Mouse (Mus musculus) adrenal gland, adult 18-20 months (tissue): ENCODE results near the gene Traf3. TPM values are rescaled to one million over a fixed set of nuclear protein-coding genes. Genes with fewer than 3 reads are reported as not detected.

Experiments
- DNase-seq, 2 experiments: peaks; one replicate each; pipeline ENCODE4 v3.0.0; 2021 to 2022; ENCODE audit warnings: low spot score in 2 of 2
- long read RNA-seq, 2 experiments: library from polyadenylated mRNA; stranded (forward); transcript quantifications; one replicate each; pipeline ENCODE4 v2.0.0; 2021
- total RNA-seq, 2 experiments: library from RNA; stranded (reverse); gene quantifications; 1 replicate in 1 of 2; 2 replicates in 1 of 2; pipeline ENCODE4 v1.2.3; 2021

Gene Traf3
- 10 to 100 TPM; 18.8 to 23.8 TPM for total RNA-seq
- long read RNA-seq, experiment 1, partial matches to known transcripts: 0 of 4 reads
- long read RNA-seq, experiment 1, other reads (novel, unspliced or antisense): 4 of 4 reads
- long read RNA-seq, experiment 2, full-length matches to known transcripts: 3 of 11 reads
- long read RNA-seq, experiment 2, partial matches to known transcripts: 0 of 11 reads
- long read RNA-seq, experiment 2, other reads (novel, unspliced or antisense): 8 of 11 reads

GRCm38 (mm10) chr12:111165831-111166591 is at the start of gene Traf3:
Traf3 (plus strand) TSS chr12:111166370.
- DNase-seq: peak; percentile 63 to 72

GRCm38 (mm10) chr12:111119506-111120085 is 46.6 kb upstream of the Traf3 start:
- no peak for DNase-seq

- DNase-seq: no peak
These were observed 45.1 kb upstream of the Traf3 start for GRCm38 (mm10) chr12:111120976-111121645.

GRCm38 (mm10) chr12:111122332-111122852 is 43.8 kb upstream of the Traf3 start:
- no peak for DNase-seq

- DNase-seq: no peak
These were observed 41.4 kb upstream of the Traf3 start for GRCm38 (mm10) chr12:111124601-111125260.

- no peak for DNase-seq
These were observed 40.5 kb upstream of the Traf3 start for GRCm38 (mm10) chr12:111125666-111126065.

GRCm38 (mm10) chr12:111134169-111134568 is 32.0 kb upstream of the Traf3 start:
- DNase-seq: no peak

- DNase-seq: no peak
These were observed 31.1 kb upstream of the Traf3 start for GRCm38 (mm10) chr12:111134791-111135733.

- DNase-seq: no peak
These were observed 30.2 kb upstream of the Traf3 start for GRCm38 (mm10) chr12:111135953-111136352.

- no peak for DNase-seq
These were observed 29.1 kb upstream of the Traf3 start for GRCm38 (mm10) chr12:111137079-111137478.

- no peak for DNase-seq
These were observed 23.1 kb upstream of the Traf3 start for GRCm38 (mm10) chr12:111143005-111143508.

- DNase-seq: no peak
These were observed 22.6 kb upstream of the Traf3 start for GRCm38 (mm10) chr12:111143509-111144063.

GRCm38 (mm10) chr12:111144598-111144997 is 21.6 kb upstream of the Traf3 start:
- DNase-seq: no peak

- no peak for DNase-seq
These were observed 20.9 kb upstream of the Traf3 start for GRCm38 (mm10) chr12:111145269-111145668.

- no peak for DNase-seq
These were observed 16.5 kb upstream of the Traf3 start for GRCm38 (mm10) chr12:111149495-111150235.

- DNase-seq: no peak
These were observed 16.0 kb upstream of the Traf3 start for GRCm38 (mm10) chr12:111150236-111150596.

GRCm38 (mm10) chr12:111151422-111152156 is 14.6 kb upstream of the Traf3 start:
- no peak for DNase-seq

GRCm38 (mm10) chr12:111152579-111152978 is 13.6 kb upstream of the Traf3 start:
- DNase-seq: no peak
